Mouse (Mus musculus) ES-E14 (cell line): ENCODE results near the gene Nat8f6.
"Not testable (repeated sequence)": the region's sequence is repeated elsewhere in the genome, so short reads cannot be mapped to it uniquely, and the experiment has no call there.

ENCODE experiments used
- CHD2 ChIP-seq: IDR thresholded peaks from 2 replicates; pipeline ENCODE4 v1.6.1; 2014; ENCODE audit warnings: mild to moderate bottlenecking, low read depth, low read length, inconsistent platforms
- MAFK ChIP-seq: IDR thresholded peaks from 2 replicates; pipeline ENCODE4 v1.6.1; 2014; ENCODE audit warnings: mild to moderate bottlenecking, low read depth, low read length, inconsistent platforms; ENCODE audit not compliant: insufficient read depth
- ZC3H11A ChIP-seq: IDR thresholded peaks from 2 replicates; pipeline ENCODE4 v1.6.1; 2012; ENCODE audit warnings: low read depth, mild to moderate bottlenecking, inconsistent platforms, low read length, borderline replicate concordance

GRCm38 (mm10) chr6:85809784-85810183 lies 11.0 kb downstream of the Nat8f6 start:
- not testable (repeated sequence) for TF ChIP-seq MAFK, ZC3H11A, CHD2
